Mouse (Mus musculus): ENCODE measurements around the gene Tarbp1. TPM values are rescaled to one million over a fixed set of nuclear protein-coding genes. Genes with fewer than 3 reads are reported as not detected.

The Tarbp1 gene
- polyA plus RNA-seq, 1 experiment from 2014 or later: 2.3 TPM

DNA sequence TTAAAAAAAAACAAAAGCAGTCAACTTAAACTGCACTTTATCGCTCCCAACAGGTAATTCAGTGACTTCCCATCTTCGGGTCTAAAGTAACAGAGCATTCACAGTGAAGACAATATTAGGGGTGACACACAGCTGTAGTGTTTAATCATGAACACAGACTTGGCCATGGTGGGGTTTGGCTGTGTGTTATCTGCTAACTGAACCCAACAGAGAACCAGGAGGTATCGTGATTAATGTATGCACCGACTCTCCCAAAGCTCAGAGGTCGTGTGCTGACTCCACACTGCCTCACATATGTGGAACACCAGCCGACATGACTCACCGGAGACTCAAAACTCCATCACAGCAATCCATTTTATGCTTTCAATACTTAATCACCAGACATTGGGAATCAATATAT lies 13.1 kb downstream of the Tarbp1 start:
- WGBS: 84% methylated on average over 7 of the region's 7 CpGs
- H3K4me1 ChIP-seq (ENCODE audit: control insufficient read depth in 2 of 2, insufficient read depth in 2 of 2, low read length in 2 of 2): no peaks in the 10 kb centered on the region
- H3K36me3 ChIP-seq (ENCODE audit: control insufficient read depth, insufficient read depth, low read length): peaks cover 63% of the 10 kb centered on the region
- no peak overlapping the region for H3K27ac ChIP-seq (replicated peaks in 1 of 2; ENCODE audit: control insufficient read depth in 1 of 2, insufficient read depth in 1 of 2, low read depth in 2 of 2, low read length in 2 of 2)
- no peaks in the 10 kb centered on the region for H3K9me3 ChIP-seq (ENCODE audit: control insufficient read depth, low read length)
- H3K4me3 ChIP-seq (ENCODE audit: control insufficient read depth in 1 of 2, insufficient read depth in 1 of 2, low read depth in 1 of 2, low read length in 2 of 2): no peak overlapping the region
- ATAC-seq (ENCODE audit: insufficient number of reproducible peaks, insufficient read depth, low FRiP score, low read depth): no peak
- no peak overlapping the region for H3K9ac ChIP-seq (ENCODE audit: low read length)
- no peaks in the 10 kb centered on the region for H3K27me3 ChIP-seq (ENCODE audit: control insufficient read depth, insufficient read depth, low read length)
- H3K4me2 ChIP-seq (ENCODE audit: low read length): no peak overlapping the region

DNA sequence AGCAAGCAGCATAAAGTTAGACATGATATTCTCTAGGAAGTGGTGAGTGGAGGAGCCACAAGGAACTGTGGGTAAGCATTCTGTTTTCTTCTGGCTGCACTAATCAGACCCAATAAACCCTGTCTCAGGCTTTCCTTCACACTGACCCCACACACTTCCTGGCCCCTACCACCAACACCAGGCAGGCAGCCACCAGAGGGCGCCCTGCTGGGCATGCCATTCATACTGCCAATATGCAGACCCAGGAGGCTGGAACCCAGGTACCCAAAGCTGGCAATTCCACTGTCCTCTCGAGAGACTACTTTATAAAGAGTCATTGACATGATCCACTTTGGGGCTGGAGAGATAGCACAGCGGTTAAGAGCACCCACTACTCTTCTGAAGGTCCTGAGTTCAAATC lies 14.6 kb downstream of the Tarbp1 start:
- H3K4me3 ChIP-seq (ENCODE audit: control insufficient read depth in 1 of 2, insufficient read depth in 1 of 2, low read depth in 1 of 2, low read length in 2 of 2): no peak overlapping the region
- WGBS: 53% methylated on average over 3 of the region's 3 CpGs
- no peak overlapping the region for H3K9ac ChIP-seq (ENCODE audit: low read length)

DNA sequence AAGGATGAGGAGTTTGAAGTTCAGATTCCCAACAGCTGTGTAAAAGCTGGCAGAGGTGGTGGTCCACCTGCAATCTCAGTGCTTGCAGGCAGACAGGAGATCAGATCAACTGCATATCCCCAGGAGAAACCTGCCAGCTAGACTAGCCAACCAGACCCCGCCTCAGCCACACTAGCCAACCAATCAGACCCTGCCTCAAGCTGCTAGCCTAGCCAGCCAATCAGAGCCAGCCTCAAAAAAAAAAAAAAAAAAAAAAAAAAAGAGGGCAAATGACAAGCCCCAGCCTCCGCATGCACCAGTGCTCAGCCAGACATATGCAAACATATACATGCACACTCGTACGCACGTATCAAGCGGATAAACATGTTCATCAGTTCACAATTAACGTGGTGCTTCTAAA lies 19.5 kb downstream of the Tarbp1 start:
- H3K4me3 ChIP-seq (ENCODE audit: control insufficient read depth in 1 of 2, insufficient read depth in 1 of 2, low read depth in 1 of 2, low read length in 2 of 2): no peak overlapping the region
- no peak overlapping the region for H3K9ac ChIP-seq (ENCODE audit: low read length)
- H3K27ac ChIP-seq (replicated peaks in 1 of 2; ENCODE audit: control insufficient read depth in 1 of 2, insufficient read depth in 1 of 2, low read depth in 2 of 2, low read length in 2 of 2): no peak overlapping the region
- H3K4me1 ChIP-seq (ENCODE audit: control insufficient read depth in 2 of 2, insufficient read depth in 2 of 2, low read length in 2 of 2): no peaks in the 10 kb centered on the region
- H3K36me3 ChIP-seq (ENCODE audit: control insufficient read depth, insufficient read depth, low read length): peaks cover 85% of the 10 kb centered on the region
- no peak overlapping the region for H3K4me2 ChIP-seq (ENCODE audit: low read length)
- 85% methylated on average over 7 of the region's 7 CpGs for WGBS
- H3K9me3 ChIP-seq (ENCODE audit: control insufficient read depth, low read length): no peaks in the 10 kb centered on the region
- no peaks in the 10 kb centered on the region for H3K27me3 ChIP-seq (ENCODE audit: control insufficient read depth, insufficient read depth, low read length)
- no peak for ATAC-seq (ENCODE audit: insufficient number of reproducible peaks, insufficient read depth, low FRiP score, low read depth)

More for the DNA sequence above, 14.6 kb downstream of the Tarbp1 start:
- Histone ChIP-seq H3K4me1 (ENCODE audit: control insufficient read depth in 2 of 2, insufficient read depth in 2 of 2, low read length in 2 of 2) (no peaks in the 10 kb centered on the region), H3K9me3 (ENCODE audit: control insufficient read depth, low read length) (no peaks in the 10 kb centered on the region), H3K27ac (replicated peaks in 1 of 2; ENCODE audit: control insufficient read depth in 1 of 2, insufficient read depth in 1 of 2, low read depth in 2 of 2, low read length in 2 of 2) (no peak overlapping the region), H3K27me3 (ENCODE audit: control insufficient read depth, insufficient read depth, low read length) (no peaks in the 10 kb centered on the region), H3K4me2 (ENCODE audit: low read length) (no peak overlapping the region), H3K36me3 (ENCODE audit: control insufficient read depth, insufficient read depth, low read length) (peaks cover 66% of the 10 kb centered on the region)
- no peak for ATAC-seq (ENCODE audit: insufficient number of reproducible peaks, insufficient read depth, low FRiP score, low read depth)

DNA sequence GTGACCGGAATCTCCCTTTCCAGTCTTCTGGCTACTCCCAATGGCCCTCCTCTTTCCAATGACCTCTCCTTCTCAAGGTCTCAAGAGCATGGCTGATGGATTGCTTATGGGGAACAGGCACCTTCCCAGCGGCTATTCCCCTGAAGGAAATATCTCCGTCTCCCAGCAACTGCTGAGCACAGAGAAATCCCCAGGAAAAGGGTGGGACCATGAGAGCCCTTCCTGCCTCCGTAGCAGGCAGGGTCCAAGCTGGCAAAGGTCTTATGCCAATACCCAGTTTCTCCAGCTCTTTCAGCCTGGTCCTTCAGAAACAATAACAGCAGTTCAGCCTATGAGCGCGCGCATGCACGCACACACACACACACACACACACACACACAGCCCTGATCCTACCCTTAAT lies 23.7 kb downstream of the Tarbp1 start:
- no peak for ATAC-seq (ENCODE audit: insufficient number of reproducible peaks, insufficient read depth, low FRiP score, low read depth)
- no peak overlapping the region for H3K27ac ChIP-seq (replicated peaks in 1 of 2; ENCODE audit: control insufficient read depth in 1 of 2, insufficient read depth in 1 of 2, low read depth in 2 of 2, low read length in 2 of 2)
- H3K36me3 ChIP-seq (ENCODE audit: control insufficient read depth, insufficient read depth, low read length): peaks cover 94% of the 10 kb centered on the region
- H3K9ac ChIP-seq (ENCODE audit: low read length): no peak overlapping the region
- H3K9me3 ChIP-seq (ENCODE audit: control insufficient read depth, low read length): no peaks in the 10 kb centered on the region
- H3K4me3 ChIP-seq (ENCODE audit: control insufficient read depth in 1 of 2, insufficient read depth in 1 of 2, low read depth in 1 of 2, low read length in 2 of 2): no peak overlapping the region
- H3K4me2 ChIP-seq (ENCODE audit: low read length): no peak overlapping the region
- no peaks in the 10 kb centered on the region for H3K4me1 ChIP-seq (ENCODE audit: control insufficient read depth in 2 of 2, insufficient read depth in 2 of 2, low read length in 2 of 2)
- H3K27me3 ChIP-seq (ENCODE audit: control insufficient read depth, insufficient read depth, low read length): no peaks in the 10 kb centered on the region
- 89% methylated on average over 8 of the region's 8 CpGs for WGBS

DNA sequence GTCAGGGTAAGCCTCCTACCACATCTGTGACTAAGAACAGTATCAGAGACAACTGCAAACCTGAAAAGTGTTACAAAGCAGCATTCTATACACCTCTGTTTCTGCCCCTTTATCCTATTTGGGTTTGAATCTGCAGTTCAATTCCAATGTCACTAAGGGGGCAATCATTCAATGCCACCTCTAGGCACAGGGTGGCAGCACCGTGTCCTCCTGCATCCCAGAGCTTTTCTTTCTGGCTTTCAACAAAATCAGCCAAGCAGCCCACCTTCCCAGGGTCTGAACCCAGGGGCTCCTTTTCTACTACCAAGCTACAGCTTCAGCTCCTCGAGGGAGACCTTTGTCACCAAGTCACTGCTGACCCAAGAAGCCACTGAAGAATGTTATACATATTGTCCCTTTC lies 35.9 kb downstream of the Tarbp1 start:
- H3K27ac ChIP-seq (replicated peaks in 1 of 2; ENCODE audit: control insufficient read depth in 1 of 2, insufficient read depth in 1 of 2, low read depth in 2 of 2, low read length in 2 of 2): no peak overlapping the region
- no peak overlapping the region for H3K9ac ChIP-seq (ENCODE audit: low read length)
- WGBS: 53% methylated on average over 2 of the region's 2 CpGs
- no peak overlapping the region for H3K4me3 ChIP-seq (ENCODE audit: control insufficient read depth in 1 of 2, insufficient read depth in 1 of 2, low read depth in 1 of 2, low read length in 2 of 2)
- peaks cover 63% of the 10 kb centered on the region for H3K36me3 ChIP-seq (ENCODE audit: control insufficient read depth, insufficient read depth, low read length)
- no peak overlapping the region for H3K4me2 ChIP-seq (ENCODE audit: low read length)
- no peak for ATAC-seq (ENCODE audit: insufficient number of reproducible peaks, insufficient read depth, low FRiP score, low read depth)
- H3K27me3 ChIP-seq (ENCODE audit: control insufficient read depth, insufficient read depth, low read length): no peaks in the 10 kb centered on the region
- no peaks in the 10 kb centered on the region for H3K9me3 ChIP-seq (ENCODE audit: control insufficient read depth, low read length)
- no peaks in the 10 kb centered on the region for H3K4me1 ChIP-seq (ENCODE audit: control insufficient read depth in 2 of 2, insufficient read depth in 2 of 2, low read length in 2 of 2)

DNA sequence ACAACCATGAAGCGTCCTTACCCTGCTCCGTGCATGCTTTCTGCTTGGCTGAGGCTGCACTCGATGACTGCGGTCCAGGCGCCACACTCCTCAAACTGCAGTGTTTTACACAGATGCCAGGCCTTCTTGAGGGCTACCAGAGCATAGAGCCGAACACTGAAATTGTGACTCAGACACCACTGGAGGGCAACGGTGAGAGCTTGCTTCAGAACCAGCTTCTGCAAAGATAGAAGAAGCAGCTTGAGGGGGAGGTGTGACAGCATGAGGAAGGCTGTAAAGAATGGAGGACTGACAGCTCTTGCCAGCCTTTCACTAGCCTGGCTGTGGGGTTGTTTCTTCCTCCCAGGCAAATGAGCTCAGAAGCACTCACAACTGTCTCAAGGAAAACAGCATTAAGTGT lies 41.0 kb downstream of the Tarbp1 start:
- ATAC-seq (ENCODE audit: insufficient number of reproducible peaks, insufficient read depth, low FRiP score, low read depth): no peak
- WGBS: 73% methylated on average over 7 of the region's 7 CpGs

DNA sequence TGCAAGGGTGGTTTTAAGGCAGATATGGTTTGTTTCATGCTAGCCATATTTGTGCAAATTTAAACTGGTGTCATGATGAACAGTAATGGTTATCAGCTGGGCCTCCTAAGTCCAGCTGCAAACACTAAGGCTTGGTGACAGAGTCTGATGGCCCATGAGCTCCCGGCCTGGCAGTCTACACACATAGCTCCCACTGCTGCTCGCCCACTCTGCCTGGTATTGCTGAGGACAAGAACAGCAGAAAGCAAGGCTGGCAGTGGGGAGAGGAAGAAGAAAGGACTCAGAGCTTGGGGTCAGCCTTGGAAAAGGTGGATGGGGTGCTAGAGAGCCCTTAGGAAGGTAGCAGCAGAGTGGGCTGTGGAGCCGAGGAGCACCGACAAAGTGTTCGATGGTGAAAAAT lies 45.2 kb downstream of the Tarbp1 start:
- ATAC-seq (ENCODE audit: insufficient number of reproducible peaks, insufficient read depth, low FRiP score, low read depth): no peak
- Histone ChIP-seq H3K9me3 (ENCODE audit: control insufficient read depth, low read length) (no peaks in the 10 kb centered on the region), H3K4me1 (ENCODE audit: control insufficient read depth in 2 of 2, insufficient read depth in 2 of 2, low read length in 2 of 2) (no peaks in the 10 kb centered on the region), H3K4me3 (ENCODE audit: control insufficient read depth in 1 of 2, insufficient read depth in 1 of 2, low read depth in 1 of 2, low read length in 2 of 2) (no peak overlapping the region), H3K27me3 (ENCODE audit: control insufficient read depth, insufficient read depth, low read length) (no peaks in the 10 kb centered on the region), H3K9ac (ENCODE audit: low read length) (no peak overlapping the region), H3K36me3 (ENCODE audit: control insufficient read depth, insufficient read depth, low read length) (peaks cover 87% of the 10 kb centered on the region), H3K27ac (replicated peaks in 1 of 2; ENCODE audit: control insufficient read depth in 1 of 2, insufficient read depth in 1 of 2, low read depth in 2 of 2, low read length in 2 of 2) (no peak overlapping the region), H3K4me2 (ENCODE audit: low read length) (no peak overlapping the region)
- 86% methylated on average over 5 of the region's 5 CpGs for WGBS

More for the DNA sequence above, 41.0 kb downstream of the Tarbp1 start:
- Histone ChIP-seq H3K36me3 (ENCODE audit: control insufficient read depth, insufficient read depth, low read length) (peaks cover 86% of the 10 kb centered on the region), H3K4me2 (ENCODE audit: low read length) (no peak overlapping the region), H3K4me1 (ENCODE audit: control insufficient read depth in 2 of 2, insufficient read depth in 2 of 2, low read length in 2 of 2) (no peaks in the 10 kb centered on the region), H3K9me3 (ENCODE audit: control insufficient read depth, low read length) (no peaks in the 10 kb centered on the region), H3K4me3 (ENCODE audit: control insufficient read depth in 1 of 2, insufficient read depth in 1 of 2, low read depth in 1 of 2, low read length in 2 of 2) (no peak overlapping the region), H3K27me3 (ENCODE audit: control insufficient read depth, insufficient read depth, low read length) (no peaks in the 10 kb centered on the region), H3K9ac (ENCODE audit: low read length) (no peak overlapping the region), H3K27ac (replicated peaks in 1 of 2; ENCODE audit: control insufficient read depth in 1 of 2, insufficient read depth in 1 of 2, low read depth in 2 of 2, low read length in 2 of 2) (no peak overlapping the region)

DNA sequence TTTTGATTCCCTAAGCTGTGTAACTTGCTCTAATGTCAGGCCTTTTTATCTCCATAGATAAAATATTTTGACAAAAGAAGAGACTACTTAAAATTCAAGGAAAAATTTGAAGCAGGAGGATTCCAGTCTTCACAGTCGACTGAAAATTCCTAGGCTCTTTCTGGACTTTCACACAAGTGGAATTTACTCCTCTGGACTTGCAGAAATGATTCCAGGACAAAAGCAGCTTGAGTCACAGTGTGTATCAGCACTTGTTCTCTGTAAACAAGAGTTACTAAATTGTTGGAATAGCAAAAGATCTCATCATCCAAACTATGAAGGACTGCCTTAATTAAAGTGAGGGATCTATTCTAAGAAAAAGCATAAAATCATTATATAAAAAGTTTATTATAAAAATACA lies 49.9 kb downstream of the Tarbp1 start:
- Histone ChIP-seq H3K27me3 (ENCODE audit: control insufficient read depth, insufficient read depth, low read length) (no peaks in the 10 kb centered on the region), H3K4me1 (ENCODE audit: control insufficient read depth in 2 of 2, insufficient read depth in 2 of 2, low read length in 2 of 2) (peaks cover 5 to 14% of the 10 kb centered on the region in 2 experiments), H3K9ac (ENCODE audit: low read length) (no peak overlapping the region), H3K9me3 (ENCODE audit: control insufficient read depth, low read length) (no peaks in the 10 kb centered on the region), H3K4me3 (ENCODE audit: control insufficient read depth in 1 of 2, insufficient read depth in 1 of 2, low read depth in 1 of 2, low read length in 2 of 2) (no peak overlapping the region), H3K4me2 (ENCODE audit: low read length) (no peak overlapping the region), H3K27ac (replicated peaks in 1 of 2; ENCODE audit: control insufficient read depth in 1 of 2, insufficient read depth in 1 of 2, low read depth in 2 of 2, low read length in 2 of 2) (no peak overlapping the region), H3K36me3 (ENCODE audit: control insufficient read depth, insufficient read depth, low read length) (peaks cover 48% of the 10 kb centered on the region)
- no peak for ATAC-seq (ENCODE audit: insufficient number of reproducible peaks, insufficient read depth, low FRiP score, low read depth)
- 75% methylated on average over 1 of the region's 1 CpGs for WGBS
